Mouse (Mus musculus) stomach, postnatal 0 days (tissue): ENCODE data around the gene Fcgrt.

Experiments
- CTCF ChIP-seq: IDR thresholded peaks from 2 replicates; pipeline ENCODE4 v1.5.1; 2016; ENCODE audit warnings: antibody characterized with exemption, low read depth, mild to moderate bottlenecking, moderate library complexity
- EP300 ChIP-seq: optimal IDR thresholded peaks from 2 replicates; pipeline ENCODE3; 2016; ENCODE audit warnings: antibody characterized with exemption

- TF ChIP-seq CTCF (peak; percentile 48), EP300 (no peak)
These were observed 17.6 kb downstream of the Fcgrt start for GRCm38 (mm10) chr7:45086084-45086483.
